Mouse (Mus musculus): ENCODE results near the gene Klhl22.

DNA sequence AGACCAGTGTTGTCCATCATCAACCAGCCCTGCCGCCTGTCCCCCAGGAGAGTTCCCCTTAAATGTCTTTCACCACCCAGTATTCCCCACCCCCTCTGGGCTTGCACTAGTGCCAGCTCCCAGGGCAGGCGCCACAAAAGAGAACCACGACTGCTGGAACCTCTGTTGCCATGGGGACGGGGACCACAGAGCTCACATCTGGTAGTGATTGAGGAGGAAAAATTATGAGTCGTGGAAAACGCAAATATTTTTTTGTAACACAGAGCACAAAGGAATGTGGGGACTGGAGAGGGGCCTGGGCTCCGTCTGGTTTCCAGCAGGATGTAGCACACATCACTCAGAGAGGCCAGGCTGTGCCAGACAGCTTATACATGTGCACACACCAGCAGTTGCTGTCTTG is 50.3 kb downstream of the Klhl22 start:
- TF ChIP-seq CTCF (IDR thresholded peaks at IDR 0.05): no peak
- TF ChIP-seq EP300 (IDR thresholded peaks at IDR 0.05): no peak

Data from lung, postnatal 0 days (tissue).